Mouse (Mus musculus): ENCODE measurements at regions not wholly inside any gene's neighbourhood (a gene's known extent, or its start where the extent isn't known, plus 50 kb on each side); places are given as distances from the start of the nearest gene placed in this dataset.
A peak's percentile ranks its signal among the peaks of the same experiment; 100 is the strongest.
"Not testable (repeated sequence)": the region's sequence is repeated elsewhere in the genome, so short reads cannot be mapped to it uniquely, and the experiment has no call there.

DNA sequence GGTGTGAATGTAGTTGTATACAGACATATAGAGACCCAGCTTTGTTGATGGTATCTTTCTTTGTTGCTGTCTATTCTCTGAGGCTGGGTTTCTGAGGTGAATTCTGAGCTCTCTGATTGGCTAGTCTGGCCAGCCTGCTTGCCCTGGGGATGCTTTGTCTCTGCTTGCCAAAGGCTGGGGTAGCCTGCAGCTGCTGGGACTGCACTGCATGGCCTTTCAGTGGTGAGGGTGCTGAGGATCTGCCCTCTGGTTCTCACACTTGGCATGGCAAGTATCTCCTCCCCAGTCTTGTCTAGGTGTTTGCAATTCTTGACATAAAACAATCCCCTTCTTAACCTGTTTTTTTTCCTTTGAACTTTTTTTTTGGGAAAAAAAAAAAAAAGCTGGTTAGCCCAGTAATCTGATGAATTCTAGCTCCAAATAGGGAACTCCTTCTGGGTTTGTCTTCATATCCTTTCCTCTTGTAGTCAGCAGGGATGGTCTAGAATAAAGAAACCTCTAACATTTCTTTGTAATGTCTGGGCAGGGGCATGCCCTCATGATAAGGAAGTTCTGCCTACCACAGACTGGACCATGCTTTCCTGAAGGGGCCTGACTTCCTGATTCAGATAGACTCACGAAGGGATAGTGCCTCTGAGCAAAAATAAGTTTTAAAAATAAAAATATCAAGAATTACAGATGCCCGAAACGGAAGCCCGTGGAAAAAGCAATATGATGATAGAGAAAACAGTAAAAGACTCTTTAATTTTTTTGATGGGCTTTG lies 85.4 kb downstream of the Cxcr4 start:
- no peak for DNase-seq
- TF ChIP-seq POLR2A (IDR thresholded peaks at IDR 0.05; ENCODE audit: borderline replicate concordance, extremely low read depth, low read depth, low read length) (no peak), CTCF (IDR thresholded peaks at IDR 0.05; ENCODE audit: insufficient read depth, low read length) (no peak)
- WGBS, result 72% methylated on average over 4 of the region's 4 CpGs

DNA sequence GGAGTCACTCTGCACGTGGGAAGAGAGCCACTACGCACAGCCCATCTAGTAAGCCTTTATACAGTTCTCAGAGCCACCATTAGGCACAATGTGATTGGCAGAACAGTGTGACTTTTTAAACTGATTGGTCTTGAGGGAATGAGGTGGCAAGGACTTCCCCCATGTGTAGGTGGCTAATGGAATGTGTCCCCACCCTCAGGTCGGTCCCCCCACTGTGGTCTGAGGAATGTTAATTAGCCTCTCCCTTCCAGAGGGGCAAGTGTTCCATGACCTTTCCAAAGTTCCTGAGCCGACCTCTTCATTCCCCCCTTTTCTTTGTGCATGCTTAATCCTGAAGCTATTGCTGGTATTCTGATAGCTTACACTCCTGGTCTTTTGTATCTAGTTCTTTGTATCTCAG lies 87.2 kb upstream of the Dars start:
- TF ChIP-seq POLR2A (IDR thresholded peaks at IDR 0.05; ENCODE audit: borderline replicate concordance, extremely low read depth, low read depth, low read length) (no peak), CTCF (IDR thresholded peaks at IDR 0.05; ENCODE audit: insufficient read depth, low read length) (no peak)
- no peak overlapping the region for H3K4me3 ChIP-seq (replicated peaks; ENCODE audit: extremely low read depth, low read depth, low read length)
- WGBS, result 66% methylated on average over 4 of the region's 4 CpGs
- no peaks in the 10 kb centered on the region for H3K4me1 ChIP-seq (ENCODE audit: control insufficient read depth, insufficient read depth, low read length)
- no peak for DNase-seq

More for the DNA sequence above, 85.4 kb downstream of the Cxcr4 start:
- Histone ChIP-seq H3K4me3 (replicated peaks; ENCODE audit: extremely low read depth, low read depth, low read length) (no peak overlapping the region), H3K4me1 (ENCODE audit: control insufficient read depth, insufficient read depth, low read length) (no peaks in the 10 kb centered on the region)

DNA sequence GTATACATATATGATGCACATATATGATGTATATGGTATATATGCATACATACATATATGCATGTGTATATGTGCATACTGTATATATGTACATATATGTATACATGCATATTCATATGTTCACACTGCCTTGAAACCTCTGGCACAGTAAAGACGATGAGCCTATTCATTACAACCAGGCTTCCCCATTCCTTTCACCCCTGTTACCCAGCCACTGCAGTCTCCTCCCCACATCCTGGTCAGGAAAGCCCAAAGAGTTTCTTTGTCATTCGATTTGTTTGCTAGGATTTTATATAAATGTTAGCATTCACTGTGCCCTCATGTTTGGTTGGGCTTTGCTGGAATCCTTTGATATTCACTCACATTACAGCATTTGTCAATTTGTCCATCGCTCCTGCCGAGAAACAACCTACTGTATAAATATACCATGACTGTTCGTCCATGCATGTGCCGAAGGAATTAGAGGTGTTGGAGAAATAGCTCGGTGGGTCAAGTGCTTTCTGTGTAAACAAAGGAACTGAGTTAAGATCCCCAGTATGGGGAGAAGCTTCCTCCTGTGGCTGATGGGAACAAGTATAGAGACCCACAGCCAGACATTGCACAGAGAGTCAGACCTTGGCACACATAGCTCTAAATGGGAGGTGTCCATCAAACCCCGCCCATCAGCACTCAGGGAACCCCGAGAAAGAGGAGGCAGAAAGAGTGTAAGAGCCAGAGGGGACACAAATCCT lies 81.0 kb upstream of the Dars start:
- 32% methylated on average over 9 of the region's 9 CpGs for WGBS
- no peak for DNase-seq
- TF ChIP-seq CTCF (IDR thresholded peaks at IDR 0.05; ENCODE audit: insufficient read depth, low read length), result no peak
- no peak for TF ChIP-seq POLR2A (IDR thresholded peaks at IDR 0.05; ENCODE audit: borderline replicate concordance, extremely low read depth, low read depth, low read length)
- Histone ChIP-seq H3K4me1 (ENCODE audit: control insufficient read depth, insufficient read depth, low read length) (no peaks in the 10 kb centered on the region), H3K4me3 (replicated peaks; ENCODE audit: extremely low read depth, low read depth, low read length) (no peak overlapping the region)

GRCm38 (mm10) chr1:128492251-128492650 lies 75.1 kb upstream of the Dars start:
- WGBS, result 99% methylated on average over 2 of the region's 2 CpGs
- no peaks in the 10 kb centered on the region for H3K4me1 ChIP-seq (ENCODE audit: control insufficient read depth, insufficient read depth, low read length)
- no peak overlapping the region for H3K4me3 ChIP-seq (replicated peaks; ENCODE audit: extremely low read depth, low read depth, low read length)
- TF ChIP-seq POLR2A (IDR thresholded peaks at IDR 0.05; ENCODE audit: borderline replicate concordance, extremely low read depth, low read depth, low read length), result no peak
- no peak for TF ChIP-seq CTCF (IDR thresholded peaks at IDR 0.05; ENCODE audit: insufficient read depth, low read length)
- no peak for DNase-seq

DNA sequence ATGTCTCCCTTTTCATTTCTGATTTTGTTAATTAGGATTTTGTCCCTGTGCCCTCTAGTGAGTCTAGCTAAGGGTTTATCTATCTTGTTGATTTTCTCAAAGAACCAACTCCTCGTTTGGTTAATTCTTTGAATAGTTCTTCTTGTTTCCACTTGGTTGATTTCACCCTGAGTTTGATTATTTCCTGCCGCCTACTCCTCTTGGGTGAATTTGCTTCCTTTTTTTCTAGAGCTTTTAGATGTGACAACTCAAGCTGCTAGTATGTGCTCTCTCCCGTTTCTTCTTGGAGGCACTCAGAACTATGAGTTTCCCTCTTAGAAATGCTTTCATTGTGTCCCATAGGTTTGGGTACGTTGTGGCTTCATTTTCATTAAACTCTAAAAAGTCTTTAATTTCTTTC lies 70.0 kb upstream of the Dars start:
- not testable (repeated sequence) for H3K4me1 ChIP-seq (ENCODE audit: control insufficient read depth, insufficient read depth, low read length); H3K4me3 ChIP-seq (replicated peaks; ENCODE audit: extremely low read depth, low read depth, low read length); DNase-seq
- WGBS, result 70% methylated on average over 4 of the region's 4 CpGs

DNA sequence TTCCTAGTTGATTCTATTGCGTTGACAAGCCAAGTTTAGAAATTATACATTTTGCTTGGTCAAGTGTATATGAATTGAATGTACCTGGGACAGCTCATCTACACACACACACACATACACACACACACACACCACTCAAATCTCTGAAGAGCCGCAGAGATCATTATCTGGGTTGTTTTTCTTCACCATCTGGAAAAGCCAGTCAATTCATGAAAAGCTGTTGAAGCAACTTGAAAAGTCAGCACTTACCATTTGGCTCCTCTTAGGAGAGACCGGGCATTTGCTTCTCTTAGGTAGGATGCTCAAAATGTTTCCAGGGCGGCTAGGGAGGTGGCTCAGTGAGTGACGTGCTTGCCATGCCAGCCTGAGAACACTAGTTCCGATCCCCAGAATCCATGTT lies 61.2 kb upstream of the Dars start:
- no peak for DNase-seq
- H3K4me1 ChIP-seq (ENCODE audit: control insufficient read depth, insufficient read depth, low read length), result no peaks in the 10 kb centered on the region
- no peak overlapping the region for H3K4me3 ChIP-seq (replicated peaks; ENCODE audit: extremely low read depth, low read depth, low read length)
- no peak for TF ChIP-seq CTCF (IDR thresholded peaks at IDR 0.05; ENCODE audit: insufficient read depth, low read length)
- TF ChIP-seq POLR2A (IDR thresholded peaks at IDR 0.05; ENCODE audit: borderline replicate concordance, extremely low read depth, low read depth, low read length), result no peak
- WGBS, result 79% methylated on average over 6 of the region's 6 CpGs

GRCm38 (mm10) chr1:128477653-128478052 lies 60.5 kb upstream of the Dars start:
- no peak for DNase-seq
- 80% methylated on average over 2 of the region's 2 CpGs for WGBS
- Histone ChIP-seq H3K4me3 (replicated peaks; ENCODE audit: extremely low read depth, low read depth, low read length) (no peak overlapping the region), H3K4me1 (ENCODE audit: control insufficient read depth, insufficient read depth, low read length) (no peaks in the 10 kb centered on the region)
- TF ChIP-seq CTCF (IDR thresholded peaks at IDR 0.05; ENCODE audit: insufficient read depth, low read length) (no peak), POLR2A (IDR thresholded peaks at IDR 0.05; ENCODE audit: borderline replicate concordance, extremely low read depth, low read depth, low read length) (no peak)

GRCm38 (mm10) chr1:128472713-128473230 lies 55.6 kb upstream of the Dars start:
- peaks cover 5% of the 10 kb centered on the region; the same call in 1 of the 2 replicates for H3K4me1 ChIP-seq (ENCODE audit: control insufficient read depth, insufficient read depth, low read length)
- no peak for DNase-seq
- H3K4me3 ChIP-seq (replicated peaks; ENCODE audit: extremely low read depth, low read depth, low read length), result no peak overlapping the region
- TF ChIP-seq POLR2A (IDR thresholded peaks at IDR 0.05; ENCODE audit: borderline replicate concordance, extremely low read depth, low read depth, low read length) (no peak), CTCF (IDR thresholded peaks at IDR 0.05; ENCODE audit: insufficient read depth, low read length) (no peak)
- WGBS, result 30% methylated on average over 15 of the region's 15 CpGs

DNA sequence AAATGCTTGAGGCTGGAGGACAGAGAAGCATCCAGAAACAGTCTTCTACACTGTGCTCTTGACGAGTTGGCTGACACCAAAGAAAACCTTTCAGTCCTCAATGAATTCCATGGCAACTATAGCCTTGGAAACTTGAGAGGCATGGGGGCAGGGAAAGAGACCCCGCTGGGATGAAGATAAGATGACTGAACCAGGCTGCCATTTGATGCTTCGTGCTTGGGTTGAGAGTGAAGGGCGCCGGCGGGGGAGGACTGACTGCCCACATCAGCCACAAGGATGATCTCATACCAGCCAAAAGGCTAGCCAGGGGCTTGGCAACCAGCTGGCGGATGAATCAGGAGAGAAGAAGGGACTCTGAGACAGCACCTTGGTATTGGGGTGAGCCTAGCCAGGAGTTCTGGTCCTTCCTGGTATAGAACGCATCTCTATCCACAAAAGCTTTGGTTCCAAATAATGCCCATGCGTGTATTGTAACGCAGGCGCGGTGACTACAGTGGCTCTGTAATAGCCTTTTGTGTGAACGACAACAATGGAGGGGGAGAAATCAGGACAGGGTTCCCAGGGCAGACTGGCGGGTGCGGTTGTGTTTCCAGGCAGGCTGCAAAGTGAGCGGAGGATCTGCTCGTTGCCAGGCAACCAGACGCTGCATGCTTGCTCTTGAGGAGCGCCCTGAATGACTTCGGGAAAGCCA lies 55.0 kb upstream of the Dars start:
- H3K4me1 ChIP-seq (ENCODE audit: control insufficient read depth, insufficient read depth, low read length), result peaks cover 5% of the 10 kb centered on the region; the same call in 1 of the 2 replicates
- TF ChIP-seq POLR2A (IDR thresholded peaks at IDR 0.05; ENCODE audit: borderline replicate concordance, extremely low read depth, low read depth, low read length), result no peak
- no peak for TF ChIP-seq CTCF (IDR thresholded peaks at IDR 0.05; ENCODE audit: insufficient read depth, low read length)
- H3K4me3 ChIP-seq (replicated peaks; ENCODE audit: extremely low read depth, low read depth, low read length), result no peak overlapping the region
- 9% methylated on average over 20 of the region's 20 CpGs for WGBS
- DNase-seq, result peak; percentile 35

All from lung, adult 2 months (tissue).